Mouse (Mus musculus) fat pad, adult 2 months (tissue): ENCODE data around the gene Sult5a1.
A peak's percentile ranks its signal among the peaks of the same experiment; 100 is the strongest.

ENCODE experiments used
- DNase-seq: peaks from one replicate; pipeline ENCODE4 v3.0.0-alpha.2; 2011; ENCODE audit warnings: low read depth, low spot score; ENCODE audit errors: extremely low read depth

The Sult5a1 gene

DNA sequence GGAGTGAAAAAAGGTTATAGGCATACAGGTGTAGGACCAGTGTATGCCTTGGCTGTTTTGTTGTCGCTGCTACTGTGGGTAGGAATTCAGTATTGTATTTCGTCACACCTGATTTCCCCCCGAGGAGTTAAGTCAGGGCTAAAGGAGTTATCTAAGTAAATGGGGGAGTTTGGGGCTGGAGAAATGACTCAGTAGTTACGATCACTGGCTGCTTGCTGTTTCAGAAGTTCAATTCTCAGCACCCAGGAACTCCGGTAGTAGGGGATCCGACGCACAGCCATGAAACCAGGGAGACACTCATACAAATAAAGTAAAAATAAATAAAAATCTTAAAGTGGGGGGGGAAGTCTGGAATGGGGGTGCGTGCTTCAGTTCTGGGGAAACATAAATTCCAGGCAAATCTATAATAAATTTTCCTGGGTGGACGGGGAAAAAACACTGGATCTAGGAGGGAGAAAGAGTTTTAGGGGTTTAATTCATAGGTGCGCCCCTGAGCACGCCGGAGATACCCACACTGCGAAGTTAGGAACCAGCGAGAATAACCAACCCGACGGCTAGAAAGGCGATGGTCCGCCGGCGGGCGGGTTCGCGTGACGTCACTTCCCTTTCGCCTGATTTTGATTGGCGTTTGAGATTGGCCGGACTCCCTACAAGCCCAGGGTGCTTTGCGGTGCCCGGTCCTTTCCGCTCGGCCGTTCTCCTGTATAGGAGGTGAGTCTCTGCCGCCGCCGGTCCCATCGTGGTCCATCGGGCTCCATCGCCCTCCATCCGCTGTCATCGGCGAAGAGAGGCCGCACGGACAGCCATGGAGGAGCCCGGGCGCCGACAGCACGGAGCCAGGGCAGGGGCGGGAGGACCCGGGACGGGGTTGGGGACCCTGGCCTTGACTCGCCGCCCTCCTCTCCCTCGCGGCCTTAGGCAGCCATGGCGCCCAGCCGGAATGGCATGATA, 56.1 kb downstream of the Sult5a1 start, which contains the start of gene Rpl13:
Rpl13 (plus strand) TSS at position 616 of the 951 bp plus-strand sequence.
- peak; percentile 46 for DNase-seq

DNA sequence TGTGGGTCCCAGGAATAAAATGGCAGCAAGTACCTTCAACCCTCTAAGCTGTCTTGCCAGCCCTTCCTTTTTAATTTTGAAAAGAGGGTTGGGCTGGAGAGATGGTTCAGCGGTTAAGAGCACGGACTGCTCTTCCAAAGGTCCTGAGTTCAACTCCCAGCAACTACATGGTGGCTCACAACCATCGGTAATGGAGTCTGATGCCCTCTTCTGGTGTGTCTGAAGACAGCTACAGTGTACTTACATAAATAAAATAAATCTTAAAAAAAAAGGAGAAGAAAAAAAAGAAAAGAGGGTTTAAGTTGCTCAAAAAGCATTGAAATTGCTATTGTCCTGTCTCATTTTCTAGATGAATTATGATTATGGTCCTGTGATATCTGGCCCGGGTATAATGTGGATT, 56.9 kb downstream of the Sult5a1 start:
- DNase-seq = no peak

- DNase-seq = peak; percentile 56
Measured at GRCm38 (mm10) chr8:123100288-123100687, 57.8 kb downstream of the Sult5a1 start.

- no peak for DNase-seq
Measured at GRCm38 (mm10) chr8:123097786-123098584, 60.1 kb downstream of the Sult5a1 start.

- DNase-seq = no peak
Measured at GRCm38 (mm10) chr8:123097216-123097615, 60.9 kb downstream of the Sult5a1 start.
